Mouse (Mus musculus) neural tube, embryonic 14.5 days (tissue): Measurements from ENCODE around the gene Vmn2r41. TPM values are rescaled to one million over a fixed set of nuclear protein-coding genes. Genes with fewer than 3 reads are reported as not detected.
"Not testable (repeated sequence)": the region's sequence is repeated elsewhere in the genome, so short reads cannot be mapped to it uniquely, and the experiment has no call there.

Experiments used
- ATAC-seq: fragments of 200-750 bp; cut with Nextera tagmentation; 2 replicates; pipeline ENCODE4 v1.8.0; 2017; ENCODE audit warnings: low read depth, mild to moderate bottlenecking, moderate TSS enrichment, moderate library complexity
- H3K27ac ChIP-seq: fragments of 300-500 bp; sonication (generic); 2 replicates; pipeline ENCODE4 v1.5.1; 2014; ENCODE audit warnings: low read depth, mild to moderate bottlenecking, control low read depth, low read length, moderate library complexity, mixed read lengths
- H3K27me3 ChIP-seq: fragments of 300-500 bp; sonication (generic); 2 replicates; pipeline ENCODE4 v1.6.1; 2014; ENCODE audit warnings: low read length; ENCODE audit not compliant: control insufficient read depth, insufficient read depth
- H3K36me3 ChIP-seq: fragments of 300-500 bp; sonication (generic); 2 replicates; pipeline ENCODE4 v1.6.1; 2014; ENCODE audit warnings: low read length, mixed read lengths; ENCODE audit not compliant: control insufficient read depth, insufficient read depth
- H3K4me1 ChIP-seq: fragments of 300-500 bp; sonication (generic); 2 replicates; pipeline ENCODE4 v1.6.1; 2014; ENCODE audit warnings: low read length; ENCODE audit not compliant: control insufficient read depth, insufficient read depth
- H3K4me2 ChIP-seq: fragments of 300-500 bp; sonication (generic); 2 replicates; pipeline ENCODE4 v1.6.1; 2014; ENCODE audit warnings: mild to moderate bottlenecking, low read depth, low read length, control low read depth
- H3K4me3 ChIP-seq: fragments of 300-500 bp; sonication (generic); 2 replicates; pipeline ENCODE4 v1.5.1; 2014; ENCODE audit warnings: low read depth, low read length, control low read depth, mixed read lengths
- H3K9ac ChIP-seq: fragments of 300-500 bp; sonication (generic); replicated peaks from 2 replicates; pipeline ENCODE4 v1.6.1; 2014; ENCODE audit warnings: low read depth, mild to moderate bottlenecking, control low read depth, low read length, mixed read lengths
- H3K9me3 ChIP-seq: fragments of 300-500 bp; sonication (generic); 2 replicates; pipeline ENCODE4 v1.6.1; 2016; ENCODE audit warnings: low read length; ENCODE audit not compliant: control insufficient read depth
- WGBS: fragments of 180-500 bp; shearing (Covaris S2); extraction: QIAGEN DNeasy Blood & Tissue Kit; methylation state at CpG from one replicate; pipeline ENCODE4 v1.1.7; 2014; 5-methylcytosine and 5-hydroxymethylcytosine counted together
- polyA plus RNA-seq: library from polyadenylated mRNA; unstranded; fragments of >200 nt; fragmentation: Nextera tagmentation; extraction: Ambion mirVana; gene quantifications from 2 replicates; pipeline ENCODE4 v1.2.1, GENCODE M21; 2014

Vmn2r41 gene
- polyA plus RNA-seq: not detected in 2 replicates

- H3K9me3 ChIP-seq, H3K27me3 ChIP-seq, H3K4me1 ChIP-seq, H3K27ac ChIP-seq, H3K9ac ChIP-seq, H3K36me3 ChIP-seq, H3K4me2 ChIP-seq, H3K4me3 ChIP-seq, ATAC-seq: not testable (repeated sequence)
- WGBS: no CpG with 5 or more reads among the region's 1 CpGs
Measured at GRCm38 (mm10) chr7:8161554-8161953, at the start of gene Vmn2r41. Vmn2r41 (minus strand) TSS chr7:8161654.

- ATAC-seq: not testable (repeated sequence)
Measured at GRCm38 (mm10) chr7:8200220-8200619, 38.8 kb upstream of the Vmn2r41 start, which contains the start of gene Vmn2r42. Vmn2r42 (minus strand) TSS chr7:8200320.

GRCm38 (mm10) chr7:8092871-8093270, 68.6 kb downstream of the Vmn2r41 start:
- not testable (repeated sequence) for ATAC-seq, H3K36me3 ChIP-seq, H3K27ac ChIP-seq, H3K9me3 ChIP-seq, H3K27me3 ChIP-seq, H3K4me1 ChIP-seq, H3K4me2 ChIP-seq, H3K9ac ChIP-seq, H3K4me3 ChIP-seq
- 36% methylated on average over 11 of the region's 15 CpGs for WGBS

More at GRCm38 (mm10) chr7:8200220-8200619, 38.8 kb upstream of the Vmn2r41 start, which contains the start of gene Vmn2r42:
- WGBS: no CpG with 5 or more reads among the region's 2 CpGs
- not testable (repeated sequence) for H3K4me1 ChIP-seq, H3K9ac ChIP-seq, H3K9me3 ChIP-seq, H3K36me3 ChIP-seq, H3K27me3 ChIP-seq, H3K27ac ChIP-seq, H3K4me3 ChIP-seq, H3K4me2 ChIP-seq

Other genes starting within 250 kb of the Vmn2r41 start
- not detected in 2 replicates for gene Vmn2r42, start 38.7 kb upstream of the Vmn2r41 start, polyA plus RNA-seq
- not detected in 2 replicates for gene Vmn2r43, start 98.9 kb upstream of the Vmn2r41 start, polyA plus RNA-seq
- not detected in 2 replicates for gene Vmn2r44, start 221.7 kb upstream of the Vmn2r41 start, polyA plus RNA-seq